Mouse (Mus musculus) adrenal gland, adult 8-10 months (tissue): ENCODE results near the gene Atp8a2. TPM values are rescaled to one million over a fixed set of nuclear protein-coding genes. Genes with fewer than 3 reads are reported as not detected.

ENCODE experiments used
- DNase-seq: peaks from one replicate; pipeline ENCODE4 v3.0.0; 2022
- total RNA-seq, 4 experiments: library from RNA; stranded (reverse); gene quantifications; 2 replicates each; pipeline ENCODE4 v1.2.4; 2022

The Atp8a2 gene
- total RNA-seq, result 1 to 10 TPM; 1.1 to 4.7 (median 2.3) TPM

GRCm38 (mm10) chr14:60196884-60197283 is at the start of gene Atp8a2:
TSS of gene Atp8a2 (minus strand) at chr14:60197179.
- no peak for DNase-seq

GRCm38 (mm10) chr14:60238551-60238950 is 41.6 kb upstream of the Atp8a2 start:
- no peak for DNase-seq

GRCm38 (mm10) chr14:60219886-60220285 is 22.9 kb upstream of the Atp8a2 start:
- DNase-seq, result no peak

GRCm38 (mm10) chr14:60217616-60218015 is 20.6 kb upstream of the Atp8a2 start:
- no peak for DNase-seq

GRCm38 (mm10) chr14:60216125-60216524 is 19.1 kb upstream of the Atp8a2 start:
- DNase-seq, result no peak

GRCm38 (mm10) chr14:60215000-60215399 is 18.0 kb upstream of the Atp8a2 start:
- DNase-seq, result no peak

- no peak for DNase-seq
These were observed 17.1 kb upstream of the Atp8a2 start for GRCm38 (mm10) chr14:60214040-60214439.

GRCm38 (mm10) chr14:60209166-60209565 is 12.2 kb upstream of the Atp8a2 start:
- DNase-seq, result no peak

GRCm38 (mm10) chr14:60204993-60205392 is 8.0 kb upstream of the Atp8a2 start:
- no peak for DNase-seq

- no peak for DNase-seq
These were observed 980 bp downstream of the Atp8a2 start for GRCm38 (mm10) chr14:60195999-60196398.

GRCm38 (mm10) chr14:60194606-60195005 is 2.4 kb downstream of the Atp8a2 start:
- no peak for DNase-seq

- DNase-seq, result no peak
These were observed 7.2 kb downstream of the Atp8a2 start for GRCm38 (mm10) chr14:60189771-60190170.

- DNase-seq, result no peak
These were observed 8.7 kb downstream of the Atp8a2 start for GRCm38 (mm10) chr14:60188201-60188825.

GRCm38 (mm10) chr14:60181306-60181705 is 15.7 kb downstream of the Atp8a2 start:
- no peak for DNase-seq

GRCm38 (mm10) chr14:60178571-60178955 is 18.4 kb downstream of the Atp8a2 start:
- no peak for DNase-seq

- DNase-seq, result no peak
These were observed 19.1 kb downstream of the Atp8a2 start for GRCm38 (mm10) chr14:60177614-60178570.

GRCm38 (mm10) chr14:60176891-60177613 is 19.9 kb downstream of the Atp8a2 start:
- DNase-seq, result peak; percentile 8

- DNase-seq, result no peak
These were observed 20.5 kb downstream of the Atp8a2 start for GRCm38 (mm10) chr14:60176469-60176890.

GRCm38 (mm10) chr14:60172286-60173055 is 24.5 kb downstream of the Atp8a2 start:
- DNase-seq, result no peak

- no peak for DNase-seq
These were observed 26.0 kb downstream of the Atp8a2 start for GRCm38 (mm10) chr14:60170845-60171610.

GRCm38 (mm10) chr14:60163367-60163766 is 33.6 kb downstream of the Atp8a2 start:
- DNase-seq, result no peak
